Comparison of ENCODE assay signal across 8 mouse cellular contexts in genomic region chr4:134468578-134469266, GRCm38 (mm10). TPM values are rescaled to one million over a fixed set of nuclear protein-coding genes. Genes with fewer than 3 reads are reported as not detected.
DNase-seq lines count a peak whose midpoint lies in the region; ATAC-seq and TF ChIP-seq lines count a peak whose summit lies in the region.

No protein-coding gene starts in this region.

- H3K4me3 ChIP-seq in forebrain, embryonic 15.5 days = peak overlapping the region; percentile 99
- H3K4me3 ChIP-seq in layer of hippocampus, adult 2 months = peak overlapping the region; percentile 92
- H3K4me3 ChIP-seq in lung, embryonic 14.5 days (ENCODE audit: low read depth, low read length) = peak overlapping the region; percentile 92
- peak overlapping the region; percentile 62 for H3K4me3 ChIP-seq in olfactory bulb, adult 2 months (ENCODE audit: insufficient read depth, low read depth, low read length)
- peak overlapping the region; percentile 78 for H3K4me3 ChIP-seq in thymus, adult 2 months (ENCODE audit: control insufficient read depth, insufficient read depth, low read length)

- H3K9me3 ChIP-seq in forebrain, embryonic 15.5 days = no peaks in the 10 kb centered on the region
- H3K9me3 ChIP-seq in lung, embryonic 14.5 days (ENCODE audit: low read depth, low read length) = no peaks in the 10 kb centered on the region

- H3K27me3 ChIP-seq in forebrain, embryonic 15.5 days = no peaks in the 10 kb centered on the region
- no peaks in the 10 kb centered on the region for H3K27me3 ChIP-seq in lung, embryonic 14.5 days (ENCODE audit: insufficient read depth, low read length)
- H3K27me3 ChIP-seq in thymus, adult 2 months (ENCODE audit: control insufficient read depth, insufficient read depth, low read length) = no peaks in the 10 kb centered on the region

- H3K4me2 ChIP-seq in forebrain, embryonic 15.5 days (replicated peaks) = peak overlapping the region; percentile 83
- peak overlapping the region; percentile 96 for H3K4me2 ChIP-seq in lung, embryonic 14.5 days

- H3K27ac ChIP-seq in forebrain, embryonic 15.5 days (replicated peaks) = peak overlapping the region; percentile 100
- H3K27ac ChIP-seq in layer of hippocampus, adult 2 months = peak overlapping the region; percentile 84
- peak overlapping the region; percentile 94 for H3K27ac ChIP-seq in lung, embryonic 14.5 days (ENCODE audit: low read depth)
- H3K27ac ChIP-seq in olfactory bulb, adult 2 months (ENCODE audit: insufficient read depth, low read depth, low read length) = peak overlapping the region; percentile 22
- peak overlapping the region; percentile 25; the same call in 1 of the 2 replicates for H3K27ac ChIP-seq in thymus, adult 2 months (ENCODE audit: control insufficient read depth, insufficient read depth, low read length)

- under 1% methylated on average over 66 of the region's 68 CpGs for WGBS in forebrain, embryonic 15.5 days
- under 1% methylated on average over 66 of the region's 68 CpGs for WGBS in lung, embryonic 14.5 days
- WGBS in olfactory bulb, adult 2 months = under 1% methylated on average over 68 of the region's 68 CpGs
- 1% methylated on average over 67 of the region's 68 CpGs for WGBS in thymus, adult 2 months

- H3K36me3 ChIP-seq in forebrain, embryonic 15.5 days = peaks cover 25% of the 10 kb centered on the region
- peaks cover 32% of the 10 kb centered on the region for H3K36me3 ChIP-seq in lung, embryonic 14.5 days (ENCODE audit: insufficient read depth)
- peaks cover 23% of the 10 kb centered on the region for H3K36me3 ChIP-seq in thymus, adult 2 months (ENCODE audit: control insufficient read depth, insufficient read depth, low read length)

- H3K9ac ChIP-seq in forebrain, embryonic 15.5 days (replicated peaks) = peak overlapping the region; percentile 100
- peak overlapping the region; percentile 93 for H3K9ac ChIP-seq in lung, embryonic 14.5 days

- peak; percentile 81 for ATAC-seq in forebrain, embryonic 15.5 days (replicated peaks)
- peak; percentile 84 for ATAC-seq in lung, embryonic 14.5 days (ENCODE audit: insufficient read depth)

- intact Hi-C loops in heart, postnatal 36 days (cut with DNase I) = no loop called here

- no peak for TF ChIP-seq POLR2A in olfactory bulb, adult 2 months (IDR thresholded peaks at IDR 0.05; ENCODE audit: insufficient read depth, low read depth, low read length)
- peak; percentile 35; the same call in 1 of the 2 replicates for TF ChIP-seq POLR2A in thymus, adult 2 months (IDR thresholded peaks at IDR 0.05; ENCODE audit: control insufficient read depth, extremely low read depth, insufficient read depth, low read length, poor library complexity)

- peaks cover 49% of the 10 kb centered on the region for H3K4me1 ChIP-seq in forebrain, embryonic 15.5 days
- 0 out of 2 replicates have a peak, but pooled peaks cover 3% of the 10 kb centered on the region for H3K4me1 ChIP-seq in lung, embryonic 14.5 days (ENCODE audit: insufficient read depth)
- peaks cover 15% of the 10 kb centered on the region for H3K4me1 ChIP-seq in olfactory bulb, adult 2 months (ENCODE audit: control insufficient read depth, insufficient read depth, low read length)
- peaks cover 18% of the 10 kb centered on the region for H3K4me1 ChIP-seq in thymus, adult 2 months (replicated peaks; ENCODE audit: control insufficient read depth, insufficient read depth, low read length)

- no peak; the same call in 1 of the 2 replicates for TF ChIP-seq CTCF in layer of hippocampus, adult 2 months (conservative IDR thresholded peaks at IDR 0.05)
- TF ChIP-seq CTCF in lung, embryonic 14.5 days (IDR thresholded peaks at IDR 0.05; ENCODE audit: low read depth) = no peak
- 0 out of 2 replicates have a peak, but pooled peaks have one; percentile 19 for TF ChIP-seq CTCF in olfactory bulb, adult 2 months (IDR thresholded peaks at IDR 0.05; ENCODE audit: insufficient read depth, low read depth, low read length)
- TF ChIP-seq CTCF in thymus, adult 2 months (IDR thresholded peaks at IDR 0.05; ENCODE audit: borderline replicate concordance, control insufficient read depth, extremely low read depth, insufficient read depth, low read length, poor library complexity) = 0 out of 2 replicates have a peak, but pooled peaks have one; percentile 34

- peak; percentile 94 for DNase-seq in ES-CJ7 (ENCODE audit: low read depth, low spot score)
- peak; percentile 95 for DNase-seq in cerebellum, adult 11 months
- peak; percentile 93 to 96 for DNase-seq in heart, postnatal 36 days
- DNase-seq in layer of hippocampus, adult 2 months (ENCODE audit: low spot score in 2 of 2) = peak; percentile 93 to 96
- DNase-seq in lung, embryonic 14.5 days = peak; percentile 97
- peak; percentile 98 for DNase-seq in thymus, adult 2 months

RNA-seq across cellular contexts. Expression of gene Stmn1, which starts 0.6 kb away (rescaled TPM):
- 7,875 and 7,989 TPM in 2 replicates for polyA plus RNA-seq in forebrain, embryonic 15.5 days (2015; fragmentation: Nextera tagmentation; extraction: Ambion mirVana)
- total RNA-seq in heart, postnatal 36 days (2021) = 10 to 100 TPM; 28.4 to 28.9 TPM
- 100 to 1,000 TPM; 362 to 369 TPM for total RNA-seq in layer of hippocampus, adult 2 months (2021)
- 1,723 and 1,772 TPM in 2 replicates for polyA plus RNA-seq in lung, embryonic 14.5 days (2014; fragmentation: Nextera tagmentation; extraction: Ambion mirVana)
- 402 and 593 TPM in 2 replicates for polyA plus RNA-seq in olfactory bulb, adult 2 months (2012; ENCODE audit: insufficient read depth, insufficient read length, low replicate concordance, missing spikeins)
- 134 and 274 TPM in 2 replicates for polyA plus RNA-seq in thymus, adult 2 months (2012; rRNA removed)

RNA-seq across cellular contexts. Expression of gene Paqr7, which starts 27.8 kb away (rescaled TPM):
- 10.8 and 12.3 TPM in 2 replicates for polyA plus RNA-seq in forebrain, embryonic 15.5 days (2015; fragmentation: Nextera tagmentation; extraction: Ambion mirVana)
- 10 to 100 TPM; 19.0 to 24.0 TPM for total RNA-seq in heart, postnatal 36 days (2021)
- total RNA-seq in layer of hippocampus, adult 2 months (2021) = 10 to 100 TPM; 60.2 to 64.7 TPM
- polyA plus RNA-seq in lung, embryonic 14.5 days (2014; fragmentation: Nextera tagmentation; extraction: Ambion mirVana) = 1.1 TPM in 2 replicates
- polyA plus RNA-seq in olfactory bulb, adult 2 months (2012; ENCODE audit: insufficient read depth, insufficient read length, low replicate concordance, missing spikeins) = not detected in 2 replicates
- 47.6 and 52.0 TPM in 2 replicates for polyA plus RNA-seq in thymus, adult 2 months (2012; rRNA removed)

RNA-seq across cellular contexts. Expression of gene Aunip, which starts 42.1 kb away (rescaled TPM):
- 5.1 and 6.8 TPM in 2 replicates for polyA plus RNA-seq in forebrain, embryonic 15.5 days (2015; fragmentation: Nextera tagmentation; extraction: Ambion mirVana)
- total RNA-seq in heart, postnatal 36 days (2021) = under 1 TPM in 1 of 2 experiments, not detected in 1; 0.22 TPM
- under 1 TPM; 0.56 to 0.67 TPM for total RNA-seq in layer of hippocampus, adult 2 months (2021)
- 9.6 and 10.7 TPM in 2 replicates for polyA plus RNA-seq in lung, embryonic 14.5 days (2014; fragmentation: Nextera tagmentation; extraction: Ambion mirVana)
- polyA plus RNA-seq in olfactory bulb, adult 2 months (2012; ENCODE audit: insufficient read depth, insufficient read length, low replicate concordance, missing spikeins) = not detected in 2 replicates
- polyA plus RNA-seq in thymus, adult 2 months (2012; rRNA removed) = 2.1 and 3.8 TPM in 2 replicates

Comparison
In these comparisons a context has a peak if more than half of its experiments do, and no peak if none do; other contexts are left out.
1. Peak in every context shown above with its lines: DNase-seq, ATAC-seq, H3K4me3 ChIP-seq and H3K27ac ChIP-seq.
2. H3K27ac ChIP-seq: peak in every context shown above with its lines; median percentile 100 in forebrain, embryonic 15.5 days; 94 in lung, embryonic 14.5 days; 84 in layer of hippocampus, adult 2 months; 25 in thymus, adult 2 months; 22 in olfactory bulb, adult 2 months.
3. CTCF ChIP-seq: peak in olfactory bulb, adult 2 months (single experiment) and thymus, adult 2 months (single experiment); none in layer of hippocampus, adult 2 months (single experiment) and lung, embryonic 14.5 days (single experiment).